Mouse (Mus musculus) liver, adult 2 months (tissue): ENCODE results near the gene Sertad1.

Source experiments
- CTCF ChIP-seq: fragments of 200-500 bp; IDR thresholded peaks from 2 replicates; pipeline ENCODE4 v1.5.1; 2011; ENCODE audit warnings: low read depth, low read length, control low read depth
- POLR2A ChIP-seq: fragments of 200-500 bp; IDR thresholded peaks from 2 replicates; pipeline ENCODE4 v1.6.1; 2011; ENCODE audit warnings: low read length, control low read depth; ENCODE audit not compliant: insufficient read depth; ENCODE audit errors: extremely low read depth

GRCm38 (mm10) chr7:27520104-27520503, 33.4 kb downstream of the Sertad1 start:
- TF ChIP-seq CTCF (no peak), POLR2A (no peak)
